Mouse (Mus musculus) embryonic fibroblast, embryonic 13.5 days (primary cell): ENCODE measurements around the gene Actrt2.

Experiments
- CTCF ChIP-seq: IDR thresholded peaks from 2 replicates; pipeline ENCODE4 v1.5.1; 2011; ENCODE audit warnings: mild to moderate bottlenecking, control low read depth, low read length, moderate library complexity, borderline replicate concordance; ENCODE audit not compliant: insufficient read depth
- POLR2A ChIP-seq: IDR thresholded peaks from 2 replicates; pipeline ENCODE4 v1.6.1; 2011; ENCODE audit warnings: low read depth, mild to moderate bottlenecking, control low read depth, low read length, moderate library complexity

GRCm38 (mm10) chr4:154667767-154668166 lies at the start of gene Actrt2:
- TF ChIP-seq CTCF (no peak), POLR2A (no peak)
